Mouse (Mus musculus): ENCODE data around the gene Rps19bp1. TPM values are rescaled to one million over a fixed set of nuclear protein-coding genes. Genes with fewer than 3 reads are reported as not detected.
A peak's percentile ranks its signal among the peaks of the same experiment; 100 is the strongest.

The Rps19bp1 gene
- total RNA-seq, 2 experiments from 2014 or later: 32.0 to 33.0 TPM

- DNase-seq (ENCODE audit: low spot score in 2 of 2): no peak
Observed at GRCm38 (mm10) chr15:80257602-80258239, 6.4 kb downstream of the Rps19bp1 start.

- DNase-seq (ENCODE audit: low spot score in 2 of 2): no peak
Observed at GRCm38 (mm10) chr15:80256656-80257601, 7.2 kb downstream of the Rps19bp1 start.

GRCm38 (mm10) chr15:80256242-80256641 lies 7.9 kb downstream of the Rps19bp1 start:
- DNase-seq (ENCODE audit: low spot score in 2 of 2): no peak

GRCm38 (mm10) chr15:80255646-80256121 lies 8.4 kb downstream of the Rps19bp1 start:
- DNase-seq (ENCODE audit: low spot score in 2 of 2): no peak

- peak; percentile 99 to 100 for DNase-seq (ENCODE audit: low spot score in 2 of 2)
Observed at GRCm38 (mm10) chr15:80254847-80255645, 9.1 kb downstream of the Rps19bp1 start, which contains the start of gene Atf4. TSS of gene Atf4 (plus strand) at chr15:80255184.

- peak in 1 of 2 experiments; percentile 44 for DNase-seq (ENCODE audit: low spot score in 2 of 2)
Observed at GRCm38 (mm10) chr15:80254207-80254606, 9.9 kb downstream of the Rps19bp1 start.

- no peak for DNase-seq (ENCODE audit: low spot score in 2 of 2)
Observed at GRCm38 (mm10) chr15:80253530-80253929, 10.6 kb downstream of the Rps19bp1 start.

- no peak for DNase-seq (ENCODE audit: low spot score in 2 of 2)
Observed at GRCm38 (mm10) chr15:80250586-80250985, 13.5 kb downstream of the Rps19bp1 start.

GRCm38 (mm10) chr15:80249672-80250071 lies 14.4 kb downstream of the Rps19bp1 start:
- DNase-seq (ENCODE audit: low spot score in 2 of 2): no peak

GRCm38 (mm10) chr15:80248596-80248995 lies 15.5 kb downstream of the Rps19bp1 start:
- no peak for DNase-seq (ENCODE audit: low spot score in 2 of 2)

- DNase-seq (ENCODE audit: low spot score in 2 of 2): no peak
Observed at GRCm38 (mm10) chr15:80248135-80248534, 16.0 kb downstream of the Rps19bp1 start.

- DNase-seq (ENCODE audit: low spot score in 2 of 2): no peak
Observed at GRCm38 (mm10) chr15:80235535-80235934, 28.6 kb downstream of the Rps19bp1 start, which contains the start of gene AC140267.1. TSS of gene AC140267.1 (plus strand) at chr15:80235835.

- peak; percentile 92 to 96 for DNase-seq (ENCODE audit: low spot score in 2 of 2)
Observed at GRCm38 (mm10) chr15:80233733-80234509, 30.2 kb downstream of the Rps19bp1 start, which contains the start of gene Mief1. TSS of gene Mief1 (plus strand) at chr15:80234018.

- DNase-seq (ENCODE audit: low spot score in 2 of 2): no peak
Observed at GRCm38 (mm10) chr15:80233053-80233452, 31.1 kb downstream of the Rps19bp1 start.

GRCm38 (mm10) chr15:80232331-80232730 lies 31.8 kb downstream of the Rps19bp1 start:
- DNase-seq (ENCODE audit: low spot score in 2 of 2): no peak

- no peak for DNase-seq (ENCODE audit: low spot score in 2 of 2)
Observed at GRCm38 (mm10) chr15:80228071-80228800, 35.9 kb downstream of the Rps19bp1 start.

- peak in 1 of 2 experiments; percentile 54 for DNase-seq (ENCODE audit: low spot score in 2 of 2)
Observed at GRCm38 (mm10) chr15:80225796-80226195, 38.3 kb downstream of the Rps19bp1 start.

- DNase-seq (ENCODE audit: low spot score in 2 of 2): peak; percentile 54 to 60
Observed at GRCm38 (mm10) chr15:80225208-80225607, 38.9 kb downstream of the Rps19bp1 start.

- DNase-seq (ENCODE audit: low spot score in 2 of 2): no peak
Observed at GRCm38 (mm10) chr15:80223751-80224150, 40.4 kb downstream of the Rps19bp1 start.

Measured in layer of hippocampus, postnatal 14 days (tissue).